Mouse (Mus musculus): ENCODE results near the gene Chst15.

Chst15 gene

GRCm38 (mm10) chr7:132226379-132227074 is 90.5 kb downstream of the Chst15 start:
- peak; percentile 71 to 74 for DNase-seq (ENCODE audit: low spot score in 2 of 2)

DNA sequence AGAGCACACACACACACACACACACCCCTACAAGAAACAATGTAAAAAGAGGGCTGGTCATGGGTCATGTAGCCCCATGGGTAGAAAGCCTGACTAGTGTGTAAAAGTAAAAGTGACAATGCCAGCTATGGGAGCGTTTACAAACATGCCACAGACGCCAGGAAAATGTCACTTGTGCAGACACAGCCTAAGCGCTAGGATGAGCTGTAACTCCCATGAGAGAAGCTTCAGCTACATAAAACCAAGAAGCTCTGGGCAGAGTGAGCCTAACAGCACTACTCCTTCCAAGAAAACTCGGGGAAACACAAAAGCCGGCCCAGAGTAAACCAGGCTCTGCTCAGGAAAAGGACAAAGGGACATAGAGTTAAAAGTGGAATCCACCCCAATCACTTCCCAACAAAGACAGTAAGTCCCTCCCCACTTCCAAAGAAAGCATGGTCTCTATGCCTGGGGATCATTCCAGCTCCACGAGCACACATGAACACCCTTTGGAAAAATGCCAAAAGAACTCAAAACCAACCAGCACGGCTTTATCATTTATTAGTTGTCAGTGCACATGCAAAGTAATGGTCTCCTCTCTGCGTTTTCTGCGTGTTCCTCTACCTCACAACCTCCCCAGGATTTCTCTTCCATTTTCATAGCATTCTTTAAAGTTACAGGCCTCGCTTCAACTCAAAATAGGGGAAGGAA is 93.4 kb downstream of the Chst15 start:
- no peak for DNase-seq (ENCODE audit: low spot score in 2 of 2)

GRCm38 (mm10) chr7:132214031-132214430 is 103.0 kb downstream of the Chst15 start:
- no peak for DNase-seq (ENCODE audit: low spot score in 2 of 2)

DNA sequence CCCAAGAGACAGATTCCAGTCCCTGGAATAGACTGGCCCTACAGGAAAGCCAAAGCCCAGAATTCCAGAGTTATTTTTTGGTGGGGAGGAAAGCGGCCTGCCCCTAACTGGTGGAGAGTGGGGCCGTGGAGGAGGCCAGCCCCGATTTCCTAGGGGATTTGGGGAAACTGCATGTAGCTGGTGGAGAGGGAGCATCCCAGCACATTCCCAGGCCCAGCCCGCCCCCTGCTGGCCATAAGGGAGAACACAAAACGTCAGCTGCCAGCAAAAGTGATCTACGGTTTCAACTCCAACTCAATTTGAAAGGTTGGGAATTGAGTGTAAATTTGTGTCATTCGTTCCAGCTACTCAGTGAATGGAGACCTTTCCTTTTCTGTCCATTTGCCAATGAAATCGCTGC is 103.6 kb downstream of the Chst15 start:
- DNase-seq (ENCODE audit: low spot score in 2 of 2), result peak; percentile 45 to 62

- no peak for DNase-seq (ENCODE audit: low spot score in 2 of 2)
Measured at GRCm38 (mm10) chr7:132211920-132212701, 104.9 kb downstream of the Chst15 start.

GRCm38 (mm10) chr7:132210616-132211015 is 106.4 kb downstream of the Chst15 start:
- DNase-seq (ENCODE audit: low spot score in 2 of 2), result no peak

DNA sequence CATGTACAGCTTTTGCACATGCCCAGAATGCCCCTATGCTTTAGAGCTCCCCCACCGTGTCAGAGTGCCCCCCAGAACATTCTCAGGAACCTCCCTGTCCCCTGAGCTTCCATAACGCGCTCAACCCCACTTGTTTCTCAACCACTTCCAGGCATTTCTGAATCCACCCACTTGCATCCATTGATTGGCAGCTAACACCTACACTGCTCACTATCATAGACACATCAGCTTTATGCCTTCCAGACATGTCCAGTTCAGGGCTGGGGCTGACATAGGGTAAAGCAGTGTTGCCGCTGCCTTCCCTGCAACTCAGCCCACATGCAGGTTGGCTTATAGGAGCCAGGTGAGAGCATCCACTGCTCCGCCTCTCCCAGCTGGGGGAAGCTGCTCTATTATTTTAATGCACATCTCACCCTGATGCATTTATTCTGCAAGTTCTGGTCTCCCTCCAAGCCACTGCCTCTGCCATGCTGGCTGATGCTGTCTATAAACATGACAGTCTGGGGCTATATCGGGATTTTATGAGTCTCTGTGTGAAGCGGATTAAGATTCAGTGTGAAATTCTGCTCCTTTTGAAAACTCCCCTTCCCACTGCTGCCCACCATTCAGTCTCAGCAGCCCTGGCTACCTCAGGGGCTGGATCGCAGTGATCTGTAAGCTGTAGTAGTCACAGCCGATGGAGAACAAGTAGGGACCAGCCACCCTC is 107.9 kb downstream of the Chst15 start:
- no peak for DNase-seq (ENCODE audit: low spot score in 2 of 2)

DNA sequence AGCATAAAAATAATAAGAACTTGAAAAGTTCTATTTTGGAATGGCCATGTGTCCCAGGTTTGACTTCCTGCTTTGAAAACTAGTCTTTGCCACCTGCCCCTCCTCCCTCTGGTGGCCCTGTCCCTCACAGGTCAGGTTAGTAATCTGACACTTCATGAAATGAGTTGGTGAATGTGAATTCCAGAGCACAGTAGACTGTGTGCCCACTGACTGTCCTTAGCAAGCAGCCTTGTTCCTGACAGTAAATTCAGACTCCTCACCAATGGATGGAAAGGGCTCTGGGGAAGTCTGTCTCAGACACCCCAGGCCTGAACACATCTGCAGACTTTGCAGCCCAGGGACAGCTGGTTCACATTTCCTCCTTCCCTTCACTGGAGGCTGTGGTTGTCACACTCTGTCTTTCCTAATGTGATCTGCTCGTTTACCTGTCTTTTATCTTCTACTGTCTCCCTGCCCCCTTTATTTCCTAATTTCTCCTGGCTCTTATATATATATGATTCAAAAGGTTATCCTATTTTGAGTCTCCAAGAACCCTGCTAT is 112.9 kb downstream of the Chst15 start:
- DNase-seq (ENCODE audit: low spot score in 2 of 2), result no peak

DNA sequence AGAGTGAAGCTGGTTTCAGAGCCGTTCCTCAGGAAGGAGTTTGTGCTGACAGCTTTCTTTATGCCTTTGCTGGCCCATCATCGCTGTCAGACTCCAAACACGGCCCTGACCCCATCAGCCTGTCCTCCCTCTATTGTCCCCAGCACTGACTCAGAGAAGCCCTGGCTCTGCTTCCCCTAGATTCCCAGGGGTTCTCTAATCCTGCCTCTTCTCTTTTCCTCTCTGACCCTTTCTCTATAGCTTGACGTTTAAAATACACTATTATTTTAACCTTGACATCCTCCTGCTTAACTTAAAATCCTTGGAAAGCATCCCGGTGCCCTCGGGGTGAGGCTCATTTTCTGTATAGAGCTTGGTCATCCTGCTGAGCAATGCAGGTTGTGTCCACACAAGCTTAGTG is 117.3 kb downstream of the Chst15 start:
- DNase-seq (ENCODE audit: low spot score in 2 of 2), result no peak

DNA sequence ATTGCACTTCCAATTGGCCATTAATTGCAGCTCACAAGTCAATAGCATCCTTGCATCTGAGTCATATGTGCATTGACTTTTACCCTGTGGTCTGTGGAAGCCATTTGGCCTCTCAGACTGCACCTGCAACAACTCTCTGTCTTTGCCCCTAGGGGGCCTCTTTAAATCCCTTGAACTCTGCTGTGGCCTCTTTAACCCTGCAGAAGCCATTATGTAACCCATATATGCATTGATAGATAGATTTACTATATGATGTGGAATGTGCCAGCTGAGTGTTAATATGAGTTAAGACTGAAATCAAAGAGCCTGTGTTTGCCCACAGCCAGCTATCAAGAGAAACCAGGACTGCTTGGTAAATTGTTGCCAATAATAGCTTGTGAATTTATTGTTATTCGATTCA is 118.2 kb downstream of the Chst15 start:
- no peak for DNase-seq (ENCODE audit: low spot score in 2 of 2)

DNA sequence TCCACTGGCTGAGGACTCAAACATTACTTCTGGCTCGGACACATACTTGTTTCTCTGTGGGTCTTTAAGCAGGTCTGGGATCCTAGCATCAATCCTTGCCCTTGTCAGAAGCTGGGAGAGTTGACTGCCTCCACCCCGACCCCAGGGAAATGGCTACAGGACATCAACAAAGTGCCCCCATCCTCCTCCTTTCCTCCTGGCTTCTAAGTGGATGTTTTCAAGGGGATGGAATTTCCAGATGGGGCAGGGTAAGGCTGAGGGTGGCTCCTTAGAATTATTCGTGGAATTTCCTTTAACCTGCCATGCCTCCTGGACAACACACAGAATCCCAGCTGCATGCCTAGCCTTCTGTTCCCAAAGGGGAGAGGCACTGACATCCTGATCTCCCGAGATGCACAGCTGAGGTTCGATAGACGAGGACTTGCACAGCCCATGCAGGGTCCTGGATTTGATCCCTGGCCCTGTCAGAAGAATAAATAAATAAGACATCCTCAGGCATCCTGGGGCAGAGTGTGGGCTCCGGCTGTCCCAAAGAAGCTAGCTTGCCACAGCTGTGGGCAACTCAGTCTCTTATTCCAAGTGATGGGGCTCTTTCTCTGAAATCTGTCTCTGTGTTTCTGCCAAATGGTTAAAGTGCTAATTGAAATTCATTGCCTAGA is 119.1 kb downstream of the Chst15 start:
- no peak for DNase-seq (ENCODE audit: low spot score in 2 of 2)

- DNase-seq (ENCODE audit: low spot score in 2 of 2), result no peak
Measured at GRCm38 (mm10) chr7:132196581-132196980, 120.4 kb downstream of the Chst15 start.

GRCm38 (mm10) chr7:132193606-132194005 is 123.4 kb downstream of the Chst15 start:
- no peak for DNase-seq (ENCODE audit: low spot score in 2 of 2)

- no peak for DNase-seq (ENCODE audit: low spot score in 2 of 2)
Measured at GRCm38 (mm10) chr7:132187456-132187855, 129.6 kb downstream of the Chst15 start.

All from urinary bladder, adult 18-20 months (tissue).